Mouse (Mus musculus) lung, embryonic 16.5 days (tissue): ENCODE measurements around the gene Olfr449. TPM values are rescaled to one million over a fixed set of nuclear protein-coding genes. Genes with fewer than 3 reads are reported as not detected.

Experiments
- ATAC-seq: fragments of 200-750 bp; cut with Nextera tagmentation; 2 replicates; pipeline ENCODE4 v1.8.0; 2017; ENCODE audit warnings: low read depth, mild to moderate bottlenecking, moderate library complexity
- H3K27ac ChIP-seq: fragments of 300-500 bp; sonication (generic); 2 replicates; pipeline ENCODE4 v1.5.1; 2014; ENCODE audit warnings: mild to moderate bottlenecking, control low read depth, low read length
- H3K27me3 ChIP-seq: fragments of 300-500 bp; sonication (generic); 2 replicates; pipeline ENCODE4 v1.6.1; 2014; ENCODE audit warnings: low read depth, low read length, mixed read lengths; ENCODE audit not compliant: control insufficient read depth, insufficient read depth
- H3K36me3 ChIP-seq: fragments of 300-500 bp; sonication (generic); 2 replicates; pipeline ENCODE4 v1.6.1; 2014; ENCODE audit warnings: low read length; ENCODE audit not compliant: control insufficient read depth, insufficient read depth
- H3K4me1 ChIP-seq: fragments of 300-500 bp; sonication (generic); replicated peaks from 2 replicates; pipeline ENCODE4 v1.6.1; 2014; ENCODE audit warnings: low read length, mixed read lengths; ENCODE audit not compliant: control insufficient read depth, insufficient read depth
- H3K4me2 ChIP-seq: fragments of 300-500 bp; sonication (generic); 2 replicates; pipeline ENCODE4 v1.6.1; 2014; ENCODE audit warnings: low read depth, low read length, control low read depth
- H3K4me3 ChIP-seq: fragments of 300-500 bp; sonication (generic); 2 replicates; pipeline ENCODE4 v1.5.1; 2014; ENCODE audit warnings: mild to moderate bottlenecking, low read length, control low read depth
- H3K9ac ChIP-seq: fragments of 300-500 bp; sonication (generic); 2 replicates; pipeline ENCODE4 v1.6.1; 2014; ENCODE audit warnings: low read length, control low read depth
- H3K9me3 ChIP-seq: fragments of 300-500 bp; sonication (generic); 2 replicates; pipeline ENCODE4 v1.6.1; 2016; ENCODE audit warnings: low read length; ENCODE audit not compliant: control insufficient read depth
- WGBS: fragments of 180-500 bp; shearing (Covaris S2); extraction: QIAGEN DNeasy Blood & Tissue Kit; methylation state at CpG from one replicate; pipeline ENCODE4 v1.1.7; 2014; 5-methylcytosine and 5-hydroxymethylcytosine counted together
- polyA plus RNA-seq: library from polyadenylated mRNA; unstranded; fragments of >200 nt; fragmentation: Nextera tagmentation; extraction: Ambion mirVana; gene quantifications from 2 replicates; pipeline ENCODE4 v1.2.1, GENCODE M21; 2015

Olfr449 gene
- not detected in 2 replicates for polyA plus RNA-seq

GRCm38 (mm10) chr6:42834084-42834483, at the start of gene Olfr449:
Gene Olfr449, plus strand, starts transcription at chr6:42834384.
- Histone ChIP-seq H3K4me3 (no peak within 1 kb of the TSS), H3K27ac (no peak within 1 kb of the TSS), H3K27me3 (no peaks in the 10 kb centered on the region), H3K36me3 (no peaks in the 10 kb centered on the region), H3K4me2 (no peak within 1 kb of the TSS), H3K4me1 (no peaks in the 10 kb centered on the region), H3K9ac (no peak within 1 kb of the TSS), H3K9me3 (no peaks in the 10 kb centered on the region)
- ATAC-seq: no peak

- H3K4me1 ChIP-seq: no peaks in the 10 kb centered on the region
- H3K4me3 ChIP-seq: no peak within 1 kb of the TSS
- no peaks in the 10 kb centered on the region for H3K27me3 ChIP-seq
- no peak within 1 kb of the TSS for H3K9ac ChIP-seq
- H3K9me3 ChIP-seq: no peaks in the 10 kb centered on the region
- H3K4me2 ChIP-seq: no peak within 1 kb of the TSS
- ATAC-seq: no peak
- H3K36me3 ChIP-seq: no peaks in the 10 kb centered on the region
- no peak within 1 kb of the TSS for H3K27ac ChIP-seq
These were observed 49.4 kb upstream of the Olfr449 start, which contains the start of gene Olfr452 for GRCm38 (mm10) chr6:42784793-42785192. Gene Olfr452, plus strand, starts transcription at chr6:42785093.

GRCm38 (mm10) chr6:42790247-42790948, 43.8 kb upstream of the Olfr449 start:
- WGBS: 43% methylated on average over 4 of the region's 4 CpGs
- H3K9ac ChIP-seq: no peak overlapping the region
- no peak overlapping the region for H3K4me3 ChIP-seq
- H3K4me2 ChIP-seq: no peak overlapping the region
- H3K36me3 ChIP-seq: no peaks in the 10 kb centered on the region
- H3K9me3 ChIP-seq: no peaks in the 10 kb centered on the region
- no peaks in the 10 kb centered on the region for H3K4me1 ChIP-seq
- no peak overlapping the region for H3K27ac ChIP-seq
- H3K27me3 ChIP-seq: no peaks in the 10 kb centered on the region
- ATAC-seq: no peak

GRCm38 (mm10) chr6:42790949-42791556, 43.1 kb upstream of the Olfr449 start:
- Histone ChIP-seq H3K9me3 (no peaks in the 10 kb centered on the region), H3K9ac (no peak overlapping the region), H3K27ac (no peak overlapping the region), H3K4me1 (no peaks in the 10 kb centered on the region), H3K4me2 (no peak overlapping the region), H3K27me3 (no peaks in the 10 kb centered on the region), H3K36me3 (no peaks in the 10 kb centered on the region), H3K4me3 (no peak overlapping the region)
- WGBS: 68% methylated on average over 9 of the region's 9 CpGs
- ATAC-seq: no peak

GRCm38 (mm10) chr6:42794982-42795381, 39.2 kb upstream of the Olfr449 start:
- ATAC-seq: no peak
- Histone ChIP-seq H3K36me3 (no peaks in the 10 kb centered on the region), H3K9me3 (no peaks in the 10 kb centered on the region), H3K27ac (no peak overlapping the region), H3K4me2 (no peak overlapping the region), H3K4me3 (no peak overlapping the region), H3K4me1 (no peaks in the 10 kb centered on the region), H3K27me3 (no peaks in the 10 kb centered on the region), H3K9ac (no peak overlapping the region)
- WGBS: 76% methylated on average over 3 of the region's 3 CpGs

GRCm38 (mm10) chr6:42811639-42812038, 22.5 kb upstream of the Olfr449 start, which contains the start of gene Olfr450:
Gene Olfr450, plus strand, starts transcription at chr6:42811939.
- H3K4me2 ChIP-seq: no peak within 1 kb of the TSS

GRCm38 (mm10) chr6:42860222-42860819, 26.1 kb downstream of the Olfr449 start:
- Histone ChIP-seq H3K4me3 (no peak overlapping the region), H3K4me1 (no peaks in the 10 kb centered on the region), H3K27me3 (no peaks in the 10 kb centered on the region), H3K4me2 (no peak overlapping the region), H3K27ac (no peak overlapping the region), H3K36me3 (no peaks in the 10 kb centered on the region), H3K9ac (no peak overlapping the region), H3K9me3 (no peaks in the 10 kb centered on the region)
- WGBS: 8% methylated on average over 4 of the region's 4 CpGs
- no peak for ATAC-seq

More at GRCm38 (mm10) chr6:42811639-42812038, 22.5 kb upstream of the Olfr449 start, which contains the start of gene Olfr450:
- Histone ChIP-seq H3K9ac (no peak within 1 kb of the TSS), H3K27ac (no peak within 1 kb of the TSS), H3K27me3 (no peaks in the 10 kb centered on the region), H3K4me3 (no peak within 1 kb of the TSS), H3K36me3 (no peaks in the 10 kb centered on the region), H3K9me3 (no peaks in the 10 kb centered on the region), H3K4me1 (no peaks in the 10 kb centered on the region)
- WGBS: 70% methylated on average over 1 of the region's 1 CpGs
- no peak for ATAC-seq

GRCm38 (mm10) chr6:42869695-42870094, 35.5 kb downstream of the Olfr449 start:
- WGBS: 76% methylated on average over 3 of the region's 3 CpGs
- Histone ChIP-seq H3K9ac (no peak overlapping the region), H3K27me3 (no peaks in the 10 kb centered on the region), H3K36me3 (no peaks in the 10 kb centered on the region), H3K4me2 (no peak overlapping the region), H3K9me3 (no peaks in the 10 kb centered on the region), H3K4me3 (no peak overlapping the region), H3K27ac (no peak overlapping the region), H3K4me1 (no peaks in the 10 kb centered on the region)
- ATAC-seq: no peak

- H3K4me2 ChIP-seq: no peak overlapping the region
- H3K27ac ChIP-seq: no peak overlapping the region
- H3K9ac ChIP-seq: no peak overlapping the region
- no peak overlapping the region for H3K4me3 ChIP-seq
- H3K27me3 ChIP-seq: no peaks in the 10 kb centered on the region
- no peaks in the 10 kb centered on the region for H3K9me3 ChIP-seq
- ATAC-seq: no peak
- no peaks in the 10 kb centered on the region for H3K36me3 ChIP-seq
- H3K4me1 ChIP-seq: no peaks in the 10 kb centered on the region
These were observed 42.1 kb downstream of the Olfr449 start for GRCm38 (mm10) chr6:42876323-42876722.
